Mouse (Mus musculus): ENCODE data around the gene S1pr4.

- TF ChIP-seq CTCF (IDR thresholded peaks at IDR 0.05; ENCODE audit: extremely low read depth, insufficient read length, insufficient replicate concordance, low read depth, low read length) (no peak), POLR2A (IDR thresholded peaks at IDR 0.05; ENCODE audit: low read depth, low read length) (no peak)
These were observed 4.8 kb downstream of the S1pr4 start for GRCm38 (mm10) chr10:81495151-81495550.
